Mouse (Mus musculus) heart, embryonic 13.5 days (tissue): ENCODE measurements around the gene Mefv. TPM values are rescaled to one million over a fixed set of nuclear protein-coding genes. Genes with fewer than 3 reads are reported as not detected.
"Not testable (repeated sequence)": the region's sequence is repeated elsewhere in the genome, so short reads cannot be mapped to it uniquely, and the experiment has no call there.

Source experiments
- ATAC-seq: fragments of 200-750 bp; cut with Nextera tagmentation; 2 replicates; pipeline ENCODE4 v1.8.0; 2017; ENCODE audit warnings: moderate TSS enrichment; ENCODE audit not compliant: insufficient number of reproducible peaks, low FRiP score, low TSS enrichment; ENCODE audit errors: extremely low read depth
- H3K27ac ChIP-seq: fragments of 300-500 bp; sonication (generic); replicated peaks from 2 replicates; pipeline ENCODE4 v1.5.1; 2015; ENCODE audit warnings: moderate library complexity, mild to moderate bottlenecking, inconsistent platforms
- H3K27me3 ChIP-seq: fragments of 300-500 bp; sonication (generic); replicated peaks from 2 replicates; pipeline ENCODE4 v1.6.1; 2015; ENCODE audit warnings: mild to moderate bottlenecking, inconsistent platforms
- H3K36me3 ChIP-seq: fragments of 300-500 bp; sonication (generic); 2 replicates; pipeline ENCODE4 v1.6.1; 2015; ENCODE audit warnings: mild to moderate bottlenecking, inconsistent platforms
- H3K4me1 ChIP-seq: fragments of 300-500 bp; sonication (generic); 2 replicates; pipeline ENCODE4 v1.6.1; 2015; ENCODE audit warnings: inconsistent platforms
- H3K4me2 ChIP-seq: fragments of 300-500 bp; sonication (generic); 2 replicates; pipeline ENCODE4 v1.6.1; 2015; ENCODE audit warnings: inconsistent platforms, mild to moderate bottlenecking, moderate library complexity
- H3K4me3 ChIP-seq: fragments of 300-500 bp; sonication (generic); 2 replicates; pipeline ENCODE4 v1.5.1; 2015; ENCODE audit warnings: moderate library complexity, mild to moderate bottlenecking, inconsistent platforms
- H3K9ac ChIP-seq: fragments of 300-500 bp; sonication (generic); 2 replicates; pipeline ENCODE4 v1.6.1; 2015; ENCODE audit warnings: inconsistent platforms, mild to moderate bottlenecking, moderate library complexity
- H3K9me3 ChIP-seq: fragments of 300-500 bp; sonication (generic); 2 replicates; pipeline ENCODE4 v1.6.1; 2016; ENCODE audit warnings: inconsistent platforms
- WGBS: fragments of 180-500 bp; shearing (Covaris S2); methylation state at CpG from one replicate; pipeline ENCODE4 v1.1.7; 2015; ENCODE audit warnings: mixed read lengths; 5-methylcytosine and 5-hydroxymethylcytosine counted together
- polyA plus RNA-seq: library from polyadenylated mRNA; unstranded; fragments of >200 nt; fragmentation: Nextera tagmentation; extraction: Ambion mirVana; gene quantifications from 2 replicates; pipeline ENCODE4 v1.2.1, GENCODE M21; 2015

Gene Mefv
- polyA plus RNA-seq, 1 experiment from 2014 or later = 0.04 TPM

GRCm38 (mm10) chr16:3706680-3707079 lies 11.2 kb downstream of the Mefv start:
- Histone ChIP-seq H3K27me3 (no peaks in the 10 kb centered on the region), H3K4me1 (no peaks in the 10 kb centered on the region), H3K4me2 (no peak overlapping the region), H3K27ac (no peak overlapping the region), H3K9ac (no peak overlapping the region), H3K36me3 (no peaks in the 10 kb centered on the region), H3K4me3 (no peak overlapping the region), H3K9me3 (no peaks in the 10 kb centered on the region)
- ATAC-seq = no peak
- WGBS = 77% methylated on average over 6 of the region's 6 CpGs

GRCm38 (mm10) chr16:3700893-3701292 lies 17.0 kb downstream of the Mefv start:
- 52% methylated on average over 1 of the region's 1 CpGs for WGBS
- Histone ChIP-seq H3K36me3 (no peaks in the 10 kb centered on the region), H3K9me3 (no peaks in the 10 kb centered on the region), H3K4me1 (no peaks in the 10 kb centered on the region), H3K4me2 (no peak overlapping the region), H3K27me3 (no peaks in the 10 kb centered on the region), H3K27ac (no peak overlapping the region), H3K9ac (no peak overlapping the region), H3K4me3 (no peak overlapping the region)
- ATAC-seq = no peak

GRCm38 (mm10) chr16:3699281-3699680 lies 18.6 kb downstream of the Mefv start:
- Histone ChIP-seq H3K4me1 (no peaks in the 10 kb centered on the region), H3K27ac (no peak overlapping the region), H3K36me3 (no peaks in the 10 kb centered on the region), H3K4me2 (no peak overlapping the region), H3K9me3 (no peaks in the 10 kb centered on the region), H3K27me3 (no peaks in the 10 kb centered on the region), H3K4me3 (no peak overlapping the region), H3K9ac (no peak overlapping the region)
- 69% methylated on average over 8 of the region's 8 CpGs for WGBS
- no peak for ATAC-seq

GRCm38 (mm10) chr16:3689608-3690007 lies 28.3 kb downstream of the Mefv start:
- not testable (repeated sequence) for H3K4me1 ChIP-seq, H3K4me3 ChIP-seq, H3K27ac ChIP-seq, H3K9ac ChIP-seq, H3K27me3 ChIP-seq, ATAC-seq, H3K36me3 ChIP-seq, H3K9me3 ChIP-seq
- peak overlapping the region; percentile 28; the same call in 1 of the 2 replicates for H3K4me2 ChIP-seq
- WGBS = 30% methylated on average over 20 of the region's 20 CpGs

Other genes starting within 250 kb of the Mefv start
- gene Olfr161, start 127.1 kb downstream of the Mefv start, polyA plus RNA-seq = not detected in 2 replicates
- gene Zfp263, start 26.0 kb upstream of the Mefv start, polyA plus RNA-seq = 26.6 and 27.1 TPM in 2 replicates
- not detected in 2 replicates for gene Olfr15, start 112.8 kb upstream of the Mefv start, polyA plus RNA-seq
- gene Zfp174, start 129.2 kb upstream of the Mefv start, polyA plus RNA-seq = 0.92 and 0.94 TPM in 2 replicates
- 34.0 and 35.2 TPM in 2 replicates for gene Naa60, start 154.3 kb upstream of the Mefv start, polyA plus RNA-seq
- 4.2 and 4.9 TPM in 2 replicates for gene Zfp597, start 166.5 kb upstream of the Mefv start, polyA plus RNA-seq
- 1.5 and 1.8 TPM in 2 replicates for gene Gm20695, start 166.6 kb upstream of the Mefv start, polyA plus RNA-seq
- 7.4 and 8.8 TPM in 2 replicates for gene 1700037C18Rik, start 190.6 kb upstream of the Mefv start, polyA plus RNA-seq
- 11.4 and 14.5 TPM in 2 replicates for gene Cluap1, start 190.7 kb upstream of the Mefv start, polyA plus RNA-seq